Mouse (Mus musculus) myocyte (in vitro differentiated cells): Measurements from ENCODE around the gene Gm20715. TPM values are rescaled to one million over a fixed set of nuclear protein-coding genes. Genes with fewer than 3 reads are reported as not detected.

Experiments used
- H3K27me3 ChIP-seq: one replicate; pipeline ENCODE4 v1.6.1; 2011; ENCODE audit not compliant: control insufficient read depth, insufficient read depth, insufficient read length
- H3K36me3 ChIP-seq: one replicate; pipeline ENCODE4 v1.6.1; 2011; ENCODE audit not compliant: control insufficient read depth, insufficient read depth
- H3K4me2 ChIP-seq: one replicate; pipeline ENCODE4 v1.6.1; 2011; ENCODE audit warnings: low read depth, control low read depth
- H3K4me3 ChIP-seq: one replicate; pipeline ENCODE4 v1.5.1; 2011; ENCODE audit warnings: mild to moderate bottlenecking, control low read depth, moderate library complexity
- H3K79me2 ChIP-seq: one replicate; pipeline ENCODE4 v1.6.1; 2011; ENCODE audit not compliant: control insufficient read depth, insufficient read depth
- H3ac ChIP-seq: one replicate; pipeline ENCODE4 v1.6.1; 2011; ENCODE audit not compliant: control insufficient read depth, insufficient read length
- CEBPB ChIP-seq: IDR thresholded peaks from 2 replicates; pipeline ENCODE4 v1.6.1; 2011; ENCODE audit warnings: mild to moderate bottlenecking, moderate library complexity; ENCODE audit not compliant: poor library complexity, insufficient read depth, severe bottlenecking
- E2F4 ChIP-seq: IDR thresholded peaks from one replicate; pipeline ENCODE4 v1.6.1; 2011; ENCODE audit warnings: mild to moderate bottlenecking, control low read depth, moderate library complexity; ENCODE audit not compliant: insufficient read depth
- MAX ChIP-seq: IDR thresholded peaks from one replicate; pipeline ENCODE4 v1.6.1; 2011; ENCODE audit warnings: low read depth, mild to moderate bottlenecking, control low read depth
- MYOD1 ChIP-seq, 3 experiments: IDR thresholded peaks; one replicate each; pipeline ENCODE4 v1.6.1; 2011; ENCODE audit warnings: control low read depth in 2 of 3, low read depth in 2 of 3, mild to moderate bottlenecking in 2 of 3, moderate library complexity in 1 of 3; ENCODE audit not compliant: insufficient read length in 2 of 3, control insufficient read depth in 1 of 3
- MYOG ChIP-seq, 3 experiments: IDR thresholded peaks; one replicate each; pipeline ENCODE4 v1.6.1; 2011; ENCODE audit warnings: control low read depth in 2 of 3, low read depth in 2 of 3, mild to moderate bottlenecking in 2 of 3; ENCODE audit not compliant: insufficient read length in 2 of 3, control insufficient read depth in 1 of 3, insufficient read depth in 1 of 3
- POLR2A ChIP-seq: IDR thresholded peaks from one replicate; pipeline ENCODE4 v1.6.1; 2011; ENCODE audit warnings: low read depth, mild to moderate bottlenecking, control low read depth, moderate library complexity; ENCODE audit not compliant: insufficient read length
- POLR2AphosphoS2 ChIP-seq: IDR thresholded peaks from one replicate; pipeline ENCODE4 v1.6.1; 2011; ENCODE audit warnings: low read depth, control low read depth; ENCODE audit not compliant: insufficient read length
- REST ChIP-seq: IDR thresholded peaks from one replicate; pipeline ENCODE4 v1.6.1; 2011; ENCODE audit warnings: mild to moderate bottlenecking, control low read depth, moderate library complexity; ENCODE audit not compliant: insufficient read depth, insufficient read length
- SRF ChIP-seq: IDR thresholded peaks from one replicate; pipeline ENCODE4 v1.6.1; 2011; ENCODE audit warnings: low read depth; ENCODE audit not compliant: control insufficient read depth, insufficient read length
- TCF12 ChIP-seq: IDR thresholded peaks from one replicate; pipeline ENCODE4 v1.6.1; 2011; ENCODE audit warnings: mild to moderate bottlenecking, control low read depth; ENCODE audit not compliant: poor library complexity, insufficient read depth, severe bottlenecking
- TCF3 ChIP-seq: IDR thresholded peaks from one replicate; pipeline ENCODE4 v1.6.1; 2011; ENCODE audit warnings: low read depth, control low read depth; ENCODE audit not compliant: insufficient read length
- USF1 ChIP-seq: IDR thresholded peaks from one replicate; pipeline ENCODE4 v1.6.1; 2011; ENCODE audit warnings: low read depth, mild to moderate bottlenecking, control low read depth, moderate library complexity
- polyA plus RNA-seq: library from polyadenylated mRNA; unstranded; fragments of >200 nt; fragmentation: generic; extraction: Trizol; gene quantifications from one replicate; pipeline ENCODE4 v1.2.1, GENCODE M21; 2012; ENCODE audit warnings: missing spikeins

The Gm20715 gene
- polyA plus RNA-seq, 1 experiment = not detected

GRCm38 (mm10) chr7:6378441-6378840 is 31.6 kb upstream of the Gm20715 start:
- Histone ChIP-seq H3ac (no peak overlapping the region), H3K36me3 (peaks cover 7% of the 10 kb centered on the region), H3K4me3 (no peak overlapping the region), H3K27me3 (no peaks in the 10 kb centered on the region), H3K79me2 (no peaks in the 10 kb centered on the region), H3K4me2 (no peak overlapping the region)
- TF ChIP-seq SRF (no peak), POLR2A (no peak), TCF12 (no peak), CEBPB (no peak), USF1 (no peak), REST (no peak), TCF3 (no peak), MAX (no peak), MYOD1 (IDR thresholded peaks at IDR 0.05; ENCODE audit: control insufficient read depth in 1 of 3, insufficient read length in 2 of 3, low read depth in 2 of 3) (no peak), E2F4 (no peak), MYOG (IDR thresholded peaks at IDR 0.05; ENCODE audit: control insufficient read depth in 1 of 3, insufficient read depth in 1 of 3, insufficient read length in 2 of 3, low read depth in 2 of 3) (no peak), POLR2AphosphoS2 (no peak)

- no peak overlapping the region for H3ac ChIP-seq
- TF ChIP-seq POLR2AphosphoS2 (no peak), CEBPB (no peak), MAX (no peak), TCF3 (no peak), REST (no peak)
- no peak overlapping the region for H3K4me3 ChIP-seq
- H3K79me2 ChIP-seq = no peaks in the 10 kb centered on the region
- no peak overlapping the region for H3K4me2 ChIP-seq
- no peaks in the 10 kb centered on the region for H3K36me3 ChIP-seq
- H3K27me3 ChIP-seq = no peaks in the 10 kb centered on the region
These were observed 28.6 kb upstream of the Gm20715 start for GRCm38 (mm10) chr7:6381431-6381830.

- no peaks in the 10 kb centered on the region for H3K36me3 ChIP-seq
- TF ChIP-seq MAX (no peak), TCF3 (no peak), USF1 (no peak), POLR2A (peak; percentile 87), TCF12 (no peak), SRF (peak; percentile 23), POLR2AphosphoS2 (peak; percentile 82), CEBPB (no peak), REST (peak; percentile 6), MYOG (IDR thresholded peaks at IDR 0.05; ENCODE audit: control insufficient read depth in 1 of 3, insufficient read depth in 1 of 3, insufficient read length in 2 of 3, low read depth in 2 of 3) (peak in 2 of 3 experiments; percentile 18 to 41), E2F4 (peak; percentile 73), MYOD1 (IDR thresholded peaks at IDR 0.05; ENCODE audit: control insufficient read depth in 1 of 3, insufficient read length in 2 of 3, low read depth in 2 of 3) (peak in 1 of 3 experiments; percentile 52)
- H3K4me3 ChIP-seq = peak within 1 kb of the TSS; percentile 48
- peak within 1 kb of the TSS; percentile 96 for H3K4me2 ChIP-seq
- no peaks in the 10 kb centered on the region for H3K79me2 ChIP-seq
- H3K27me3 ChIP-seq = no peaks in the 10 kb centered on the region
- H3ac ChIP-seq = peak within 1 kb of the TSS; percentile 12
These were observed 27.0 kb upstream of the Gm20715 start, which contains the start of gene Zfp28 for GRCm38 (mm10) chr7:6383044-6383455. Gene Zfp28, plus strand, starts transcription at chr7:6383295.

- TF ChIP-seq POLR2AphosphoS2 = no peak
- no peak for TF ChIP-seq USF1
- no peak for TF ChIP-seq MAX
- no peak for TF ChIP-seq MYOD1 (IDR thresholded peaks at IDR 0.05; ENCODE audit: control insufficient read depth in 1 of 3, insufficient read length in 2 of 3, low read depth in 2 of 3)
- no peak for TF ChIP-seq E2F4
- no peak for TF ChIP-seq CEBPB
- TF ChIP-seq TCF12 = no peak
- no peak for TF ChIP-seq SRF
- no peak for TF ChIP-seq REST
- no peak for TF ChIP-seq POLR2A
- TF ChIP-seq TCF3 = no peak
- no peak for TF ChIP-seq MYOG (IDR thresholded peaks at IDR 0.05; ENCODE audit: control insufficient read depth in 1 of 3, insufficient read depth in 1 of 3, insufficient read length in 2 of 3, low read depth in 2 of 3)
These were observed 26.1 kb upstream of the Gm20715 start for GRCm38 (mm10) chr7:6384011-6384410.

More at GRCm38 (mm10) chr7:6384011-6384410, 26.1 kb upstream of the Gm20715 start:
- no peaks in the 10 kb centered on the region for H3K36me3 ChIP-seq
- H3K4me3 ChIP-seq = peak overlapping the region; percentile 48
- no peaks in the 10 kb centered on the region for H3K27me3 ChIP-seq
- peak overlapping the region; percentile 12 for H3ac ChIP-seq
- H3K79me2 ChIP-seq = no peaks in the 10 kb centered on the region
- peak overlapping the region; percentile 96 for H3K4me2 ChIP-seq
